Mouse (Mus musculus): ENCODE data around the gene Cobl.

DNA sequence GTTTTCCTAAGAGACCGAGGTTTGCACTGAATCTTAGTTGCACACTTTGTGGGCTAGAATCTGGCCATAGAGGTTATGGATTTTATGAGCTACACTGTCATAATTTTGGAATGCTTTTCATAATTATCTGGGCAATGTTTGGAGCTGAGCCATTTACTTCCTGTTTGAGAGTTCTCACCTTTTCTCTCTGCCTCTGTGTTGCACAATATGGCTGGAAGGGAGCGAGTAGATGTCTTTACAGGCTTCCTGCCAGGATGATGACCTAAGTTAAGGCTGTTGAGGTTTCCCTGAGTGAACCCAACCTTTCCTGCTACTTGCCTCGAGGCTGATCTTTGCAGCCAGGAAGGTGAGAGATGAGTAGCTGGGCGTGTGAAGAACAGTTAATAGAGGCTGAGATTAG lies 229.9 kb downstream of the Cobl start:
- TF ChIP-seq CTCF (IDR thresholded peaks at IDR 0.05; ENCODE audit: control insufficient read depth, insufficient read depth, insufficient replicate concordance, low read depth, low read length): no peak
- TF ChIP-seq POLR2A (IDR thresholded peaks at IDR 0.05; ENCODE audit: control insufficient read depth, low read depth, low read length): no peak

Measured in testis, adult 2 months (tissue).